Mouse (Mus musculus) frontal cortex, postnatal 14 days (tissue): Measurements from ENCODE around the gene Agbl1.
"Not testable (repeated sequence)": the region's sequence is repeated elsewhere in the genome, so short reads cannot be mapped to it uniquely, and the experiment has no call there.

Experiments
- DNase-seq, 2 experiments: peaks; one replicate each; pipeline ENCODE4 v3.0.0; 2022; ENCODE audit warnings: low spot score in 2 of 2

The Agbl1 gene

DNA sequence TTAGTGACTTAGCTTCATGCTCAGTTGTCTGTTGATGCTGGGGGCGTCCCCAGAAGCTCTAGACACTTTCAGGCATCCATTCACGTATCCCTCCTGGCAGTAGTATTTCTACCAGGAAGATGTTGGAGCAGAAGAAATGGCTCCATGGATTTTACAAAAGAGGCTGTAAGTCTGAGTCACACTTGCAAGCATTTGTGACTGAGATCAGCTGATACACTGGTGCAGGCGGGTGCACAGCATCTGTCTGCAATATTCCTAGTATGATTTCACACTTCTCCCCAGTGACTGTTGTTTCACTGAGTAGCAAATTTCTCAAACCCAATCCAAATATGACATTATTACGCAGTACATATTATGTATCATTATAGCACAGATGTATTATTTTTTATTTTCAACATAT is 332.8 kb downstream of the Agbl1 start:
- DNase-seq, result no peak

DNA sequence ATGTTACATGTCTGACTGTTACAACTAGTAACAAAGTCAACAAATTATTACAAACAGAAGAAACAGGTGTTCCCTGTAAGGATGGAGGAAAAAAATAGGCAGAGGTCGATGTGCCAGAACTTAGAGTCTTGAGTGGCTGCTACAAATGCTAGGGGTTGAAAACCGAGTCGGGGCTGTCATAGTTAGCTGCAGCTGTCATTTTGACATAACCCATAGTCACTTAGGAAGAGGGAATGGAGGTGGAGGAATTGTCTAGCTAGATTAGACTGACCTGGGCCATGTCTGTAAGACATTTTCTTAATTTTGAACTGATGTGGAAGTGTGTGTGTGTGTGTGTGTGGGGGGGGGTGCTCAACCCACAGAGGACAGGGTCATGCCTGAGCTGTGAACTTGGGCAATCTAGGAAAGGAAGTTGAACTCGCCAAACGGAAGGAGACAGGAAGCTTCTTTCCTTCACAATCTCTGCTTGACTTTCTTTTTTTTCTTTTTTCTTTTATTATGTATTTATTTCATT is 364.9 kb downstream of the Agbl1 start:
- no peak for DNase-seq

DNA sequence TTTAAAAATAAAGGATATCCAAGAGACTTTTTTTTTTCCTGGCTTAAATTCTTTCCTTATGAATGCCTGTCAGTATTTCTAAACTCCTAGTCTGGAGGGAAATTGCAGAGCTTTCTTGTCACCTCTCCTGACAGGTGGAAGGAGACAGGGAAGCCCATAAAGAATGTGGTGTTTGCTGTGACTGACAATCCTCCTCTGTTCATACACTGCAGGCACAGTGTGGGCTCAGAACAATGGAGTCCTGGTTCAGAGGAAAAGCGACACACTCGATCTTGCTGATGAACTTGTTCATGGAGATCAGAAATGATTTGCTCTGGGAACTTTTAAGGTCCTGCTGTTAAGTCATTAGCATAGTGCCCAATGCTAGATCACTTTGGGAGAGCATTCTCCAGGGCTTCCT is 368.1 kb downstream of the Agbl1 start:
- no peak for DNase-seq

DNA sequence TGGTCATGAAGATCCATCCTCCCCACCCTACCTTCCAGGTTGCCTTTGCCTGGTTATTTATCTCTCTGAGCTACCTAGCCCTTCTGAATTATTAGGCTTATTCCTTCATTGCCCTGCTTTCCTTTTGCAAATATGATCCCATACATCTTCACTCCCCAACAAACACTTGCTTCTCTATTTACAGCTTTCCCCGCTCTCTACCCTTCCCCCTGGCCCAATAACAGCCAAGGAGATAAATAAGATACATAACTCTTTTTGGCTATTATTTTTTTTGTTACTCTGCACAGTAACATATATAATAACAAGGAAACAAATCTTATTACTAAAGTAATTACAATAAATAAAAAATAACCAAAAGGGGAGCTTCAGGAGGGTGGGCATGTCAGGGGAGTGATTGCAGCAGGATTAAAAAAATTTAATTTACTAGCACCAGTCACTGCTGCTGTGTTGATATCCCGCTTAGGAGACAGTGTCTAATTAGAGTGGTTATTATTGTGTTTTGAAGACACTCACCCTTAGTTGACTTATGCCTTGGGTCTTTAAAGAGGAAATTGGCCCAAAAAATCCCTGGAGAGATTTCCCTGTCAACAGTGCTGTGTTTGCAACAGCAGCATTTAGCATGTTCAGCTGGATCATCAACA is 370.5 kb downstream of the Agbl1 start:
- no peak for DNase-seq

DNA sequence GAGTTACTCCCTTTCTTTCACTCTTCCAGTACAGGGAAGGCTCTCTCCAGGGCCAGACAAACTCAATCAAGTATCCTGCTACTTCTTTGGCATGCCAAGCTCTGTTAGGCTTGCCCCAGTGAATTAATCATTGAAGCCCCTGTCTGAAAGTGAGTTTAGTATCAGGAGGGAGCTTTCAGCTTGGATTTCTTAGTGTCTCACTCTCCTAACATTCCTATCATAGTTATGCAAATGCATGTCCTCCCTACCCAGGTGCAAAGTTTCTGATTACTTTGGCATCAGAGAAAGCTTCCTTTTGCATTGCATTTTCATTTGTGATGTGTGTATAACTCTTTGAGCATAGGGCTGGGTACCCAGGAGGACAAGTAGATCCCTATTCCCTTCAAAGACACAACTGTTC is 399.8 kb downstream of the Agbl1 start:
- DNase-seq, result no peak

DNA sequence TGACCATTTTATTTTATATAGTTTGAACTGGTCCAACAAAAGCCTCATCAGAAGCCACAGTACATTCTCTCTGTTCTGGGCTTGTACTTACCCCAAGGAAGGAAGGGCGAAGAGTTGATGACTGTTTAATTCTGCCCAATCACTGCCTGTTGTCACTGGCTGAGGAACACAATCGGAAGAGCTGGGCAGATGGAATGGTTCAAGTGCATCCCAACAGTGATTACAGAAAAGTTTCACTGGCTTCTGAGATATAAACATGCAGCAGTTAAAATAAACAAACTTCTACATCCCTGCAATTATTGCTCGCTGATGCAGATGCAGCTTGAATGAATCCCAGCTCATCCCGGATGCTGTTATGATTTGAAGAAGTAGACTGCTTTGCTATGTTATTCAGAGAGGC is 421.3 kb downstream of the Agbl1 start:
- no peak for DNase-seq

DNA sequence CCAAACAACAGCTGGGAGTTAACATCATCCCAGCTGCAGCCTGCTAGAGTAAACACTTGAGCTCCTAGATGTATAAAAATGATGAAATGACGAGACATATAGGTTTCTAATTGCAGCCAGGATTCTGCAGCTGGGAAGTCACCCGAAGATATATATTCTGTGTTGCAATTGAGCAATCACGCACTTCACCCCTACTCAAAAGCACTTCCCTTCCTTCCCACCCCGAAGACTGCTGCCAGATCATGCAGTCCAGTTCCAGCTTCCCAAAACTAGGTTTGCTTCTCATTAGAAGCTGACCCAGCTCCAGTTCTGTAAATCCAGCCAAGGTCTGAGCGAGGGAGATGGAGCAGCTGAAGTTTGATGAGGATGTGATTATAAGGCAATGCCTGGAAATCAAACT is 431.4 kb downstream of the Agbl1 start:
- no peak for DNase-seq

DNA sequence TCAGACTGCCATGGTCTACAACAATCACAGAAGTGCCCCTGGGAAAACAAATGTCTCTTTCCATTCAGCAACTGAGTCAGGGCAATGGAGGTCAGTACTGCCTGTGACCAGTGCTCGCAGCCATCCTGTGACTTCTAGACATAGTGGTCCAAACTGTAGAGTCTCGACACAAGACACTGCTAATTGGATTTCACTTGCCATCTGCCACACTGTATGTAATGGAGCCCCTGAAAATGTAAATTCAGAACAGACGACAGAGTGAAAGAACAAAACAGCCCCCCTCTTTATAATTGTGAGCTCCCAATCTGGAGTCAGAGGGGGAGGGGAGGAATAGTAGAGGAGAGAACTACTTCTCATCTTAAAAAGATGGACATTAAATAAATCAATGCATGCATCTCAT is 445.2 kb downstream of the Agbl1 start:
- DNase-seq, result no peak

DNA sequence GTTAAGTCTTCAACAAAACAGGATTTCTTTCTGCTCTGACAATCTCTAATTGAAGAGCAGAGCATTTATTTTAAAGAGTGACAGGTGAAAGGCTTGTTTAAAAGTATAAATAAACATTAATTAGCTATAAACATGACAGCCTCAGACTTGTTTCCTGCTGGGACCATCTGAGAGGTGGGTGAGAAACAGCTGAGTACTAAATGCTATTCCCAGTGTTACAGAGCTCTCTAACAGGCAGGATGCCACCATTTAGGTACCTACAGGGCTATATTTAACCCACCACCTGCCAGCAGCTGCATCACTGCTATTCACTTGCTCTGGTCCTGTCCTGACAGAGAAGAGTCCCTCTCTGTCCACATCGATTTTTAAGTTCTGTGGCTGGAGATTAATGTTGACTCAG is 471.5 kb downstream of the Agbl1 start:
- DNase-seq, result no peak

DNA sequence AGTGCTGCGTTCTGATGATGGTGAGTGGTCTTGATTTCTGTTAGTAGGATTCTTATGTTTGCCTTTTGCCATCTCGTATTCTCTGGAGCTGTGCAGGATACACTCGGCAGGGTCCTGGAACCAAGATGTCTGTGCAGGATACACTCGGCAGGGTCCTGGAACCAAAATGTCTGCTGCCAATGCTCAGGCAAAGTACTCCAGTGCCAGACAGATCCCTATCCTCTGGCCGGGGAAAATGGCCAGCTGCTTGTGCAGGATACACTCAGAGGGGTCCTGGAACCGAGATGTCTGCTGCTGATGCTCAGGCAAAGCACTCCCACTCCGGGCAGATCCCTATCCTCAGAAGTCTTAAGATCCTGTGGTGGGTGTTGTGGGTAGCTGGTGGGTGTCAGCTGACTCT is 502.5 kb downstream of the Agbl1 start:
- not testable (repeated sequence) for DNase-seq

DNA sequence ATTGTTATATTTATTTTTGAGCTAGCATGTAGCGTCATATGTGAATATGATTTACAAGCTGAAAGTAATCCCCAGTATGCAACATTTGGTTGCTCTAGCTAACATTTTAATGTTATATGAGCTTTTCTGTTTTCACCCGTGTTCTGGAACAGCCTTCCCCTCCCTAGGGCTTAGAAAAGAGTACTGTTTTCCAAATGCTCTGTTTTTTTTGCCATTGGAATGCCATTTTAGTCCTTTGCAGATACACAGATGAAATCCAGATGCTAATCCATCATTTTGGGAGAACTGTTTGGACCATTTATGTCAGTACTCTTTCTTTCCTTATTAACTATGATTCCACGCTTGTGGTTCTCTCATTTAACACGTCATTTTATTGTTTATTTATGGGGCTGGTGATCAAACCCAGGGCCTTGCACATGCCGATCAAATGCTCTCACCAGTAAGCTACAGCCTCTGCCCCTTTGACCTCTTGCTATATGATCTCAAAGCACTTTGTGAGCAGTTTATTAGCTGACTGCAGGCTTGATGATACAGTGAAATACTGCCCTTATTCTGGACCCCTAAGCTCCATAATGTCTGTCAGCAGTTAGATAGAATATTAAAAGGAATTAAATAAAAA is 547.7 kb downstream of the Agbl1 start:
- no peak for DNase-seq

DNA sequence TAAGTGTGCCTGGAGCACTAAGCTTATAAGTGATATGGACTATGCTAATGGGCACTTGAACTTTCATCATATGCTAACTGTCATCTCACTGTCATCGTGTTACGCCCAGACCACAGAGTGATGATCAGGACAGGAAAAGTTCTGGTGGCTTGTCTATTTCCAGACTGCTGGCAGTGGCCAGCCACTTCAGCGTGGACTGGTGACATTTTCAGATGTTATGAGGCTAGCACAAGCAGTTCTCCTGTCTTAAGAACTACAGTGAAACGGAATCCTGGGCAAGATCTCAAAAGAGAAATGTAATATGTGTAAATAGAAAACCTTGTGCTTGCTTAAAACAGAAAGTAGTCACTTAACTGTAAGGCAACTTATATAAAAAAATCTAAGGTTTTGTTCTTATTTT is 550.8 kb downstream of the Agbl1 start:
- no peak for DNase-seq

DNA sequence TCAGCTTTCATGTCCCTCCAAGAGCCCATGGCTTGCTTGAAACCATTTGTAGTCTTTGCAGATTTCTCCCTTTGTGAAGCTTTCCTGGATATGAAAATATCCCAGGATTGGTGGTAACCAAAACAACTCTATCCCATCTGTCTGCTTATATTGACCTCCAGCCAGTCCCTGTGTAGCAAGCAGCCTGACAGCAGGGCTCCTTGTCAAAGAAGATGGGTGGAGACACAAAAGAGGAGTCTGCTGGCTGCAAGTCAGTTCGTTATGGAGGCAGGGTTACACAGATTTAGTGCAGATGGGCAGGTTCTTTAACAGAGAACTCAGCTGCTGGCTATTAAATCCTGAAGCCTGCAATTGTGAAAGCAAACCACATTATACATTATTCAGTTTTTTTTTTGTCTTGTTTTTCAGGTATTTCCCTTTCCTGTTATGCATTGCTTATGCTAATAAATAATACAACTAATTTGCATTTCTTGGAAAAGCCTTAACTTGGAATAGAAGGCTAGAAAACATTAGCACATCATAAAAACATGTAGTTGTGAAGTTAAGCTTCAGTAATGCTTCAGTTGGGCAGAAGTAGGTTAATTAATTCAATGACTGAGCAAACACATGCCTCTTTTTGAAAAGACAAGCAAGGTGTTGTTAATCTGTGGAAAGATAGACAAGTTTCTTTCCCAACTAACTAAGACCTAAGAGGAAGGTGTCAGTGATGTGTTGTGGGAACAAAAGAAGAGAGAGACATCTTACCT is 559.0 kb downstream of the Agbl1 start:
- no peak for DNase-seq

DNA sequence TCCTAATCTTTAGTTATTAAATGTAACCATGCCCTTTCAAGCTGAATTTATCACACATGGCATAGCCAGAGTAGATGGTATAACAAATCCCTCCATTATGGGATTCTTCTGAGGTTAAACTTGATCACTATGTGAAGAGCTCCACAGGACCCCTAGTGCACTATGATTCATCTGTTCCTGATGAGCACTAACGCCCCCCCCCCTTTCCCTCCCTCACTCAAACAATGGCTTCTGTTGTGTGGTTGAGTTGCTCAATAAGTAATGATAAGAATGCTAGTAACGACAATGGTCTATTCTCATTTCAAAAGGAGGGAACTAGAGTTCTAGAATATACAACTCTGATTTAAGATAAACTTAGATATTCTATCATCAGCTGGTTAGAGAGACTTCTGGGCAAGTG is 560.4 kb downstream of the Agbl1 start:
- no peak for DNase-seq

DNA sequence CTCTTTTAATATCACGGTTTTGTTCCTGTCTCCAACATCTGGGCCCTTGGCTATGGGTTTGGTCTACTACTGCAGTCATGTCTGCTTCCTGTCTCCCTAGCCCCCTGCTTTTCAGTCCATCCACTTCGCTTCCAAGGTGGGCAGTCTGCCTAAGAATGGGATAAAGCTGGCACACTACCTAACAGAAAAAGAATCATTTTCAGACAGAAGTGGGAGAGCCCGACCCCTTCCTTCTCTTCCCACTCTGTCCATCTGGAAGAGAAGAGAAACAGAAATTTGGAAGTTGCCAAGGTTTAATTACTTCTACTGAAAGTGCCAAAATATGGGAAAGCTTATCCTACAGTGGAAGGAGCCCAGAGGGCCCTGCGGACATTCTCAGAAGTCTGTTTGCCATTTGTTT is 561.6 kb downstream of the Agbl1 start:
- no peak for DNase-seq

DNA sequence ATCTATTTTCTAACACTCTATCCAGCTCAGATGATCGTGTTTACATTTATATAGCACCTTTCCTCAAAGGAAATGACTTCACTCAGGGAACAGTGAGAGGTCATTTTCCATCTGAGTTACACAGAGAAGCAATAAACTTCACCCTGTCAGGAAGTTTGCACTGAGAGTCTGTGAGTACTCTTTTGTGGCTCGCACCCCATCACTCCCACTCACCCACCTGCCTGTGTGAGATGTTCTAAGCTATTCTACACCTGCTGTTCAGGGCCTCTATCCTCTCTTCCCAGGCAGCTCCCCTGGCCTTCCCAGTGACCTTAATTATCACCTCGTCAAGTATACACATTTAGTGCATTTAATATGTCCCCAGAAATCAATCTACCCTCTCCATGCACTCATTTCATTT is 580.3 kb downstream of the Agbl1 start:
- DNase-seq, result no peak

DNA sequence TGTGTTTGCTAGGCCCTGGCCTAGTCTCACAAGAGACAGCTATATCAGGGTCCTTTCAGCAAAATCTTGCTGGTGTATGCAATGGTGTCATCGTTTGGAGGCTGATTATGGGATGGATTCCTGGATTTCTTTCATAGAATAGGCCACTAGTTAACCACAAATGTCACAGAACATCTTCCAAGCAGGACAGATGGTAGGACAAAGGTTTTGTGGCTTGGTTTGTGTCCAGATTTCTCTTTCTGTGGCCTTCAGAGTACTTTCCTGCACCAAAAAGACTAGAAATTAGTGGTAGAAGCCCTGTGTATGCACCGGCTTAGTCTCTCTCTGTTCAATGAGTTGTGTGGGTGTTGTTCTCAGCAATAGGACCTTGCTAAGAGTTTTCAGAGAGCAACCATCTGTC is 590.9 kb downstream of the Agbl1 start:
- DNase-seq, result no peak

DNA sequence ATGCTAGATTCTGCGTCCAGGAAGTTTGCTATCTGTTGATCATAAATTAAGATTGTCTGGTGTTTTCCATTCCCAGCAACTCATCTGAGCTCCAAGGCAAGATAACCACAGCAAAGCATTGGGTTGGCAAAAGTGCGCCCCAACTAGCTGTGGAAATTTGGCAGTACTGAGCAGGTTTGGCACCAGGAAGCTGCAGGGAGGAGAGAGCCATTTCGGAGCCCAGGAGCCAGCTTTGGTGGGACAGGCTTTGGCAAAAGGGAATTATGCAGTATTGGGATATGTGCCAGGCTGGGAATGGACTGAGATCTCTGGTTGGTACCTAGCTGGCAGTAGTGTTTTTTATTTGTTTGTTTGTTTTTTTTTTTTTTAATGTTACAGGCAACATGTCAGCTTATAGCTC is 612.5 kb downstream of the Agbl1 start:
- DNase-seq, result no peak

DNA sequence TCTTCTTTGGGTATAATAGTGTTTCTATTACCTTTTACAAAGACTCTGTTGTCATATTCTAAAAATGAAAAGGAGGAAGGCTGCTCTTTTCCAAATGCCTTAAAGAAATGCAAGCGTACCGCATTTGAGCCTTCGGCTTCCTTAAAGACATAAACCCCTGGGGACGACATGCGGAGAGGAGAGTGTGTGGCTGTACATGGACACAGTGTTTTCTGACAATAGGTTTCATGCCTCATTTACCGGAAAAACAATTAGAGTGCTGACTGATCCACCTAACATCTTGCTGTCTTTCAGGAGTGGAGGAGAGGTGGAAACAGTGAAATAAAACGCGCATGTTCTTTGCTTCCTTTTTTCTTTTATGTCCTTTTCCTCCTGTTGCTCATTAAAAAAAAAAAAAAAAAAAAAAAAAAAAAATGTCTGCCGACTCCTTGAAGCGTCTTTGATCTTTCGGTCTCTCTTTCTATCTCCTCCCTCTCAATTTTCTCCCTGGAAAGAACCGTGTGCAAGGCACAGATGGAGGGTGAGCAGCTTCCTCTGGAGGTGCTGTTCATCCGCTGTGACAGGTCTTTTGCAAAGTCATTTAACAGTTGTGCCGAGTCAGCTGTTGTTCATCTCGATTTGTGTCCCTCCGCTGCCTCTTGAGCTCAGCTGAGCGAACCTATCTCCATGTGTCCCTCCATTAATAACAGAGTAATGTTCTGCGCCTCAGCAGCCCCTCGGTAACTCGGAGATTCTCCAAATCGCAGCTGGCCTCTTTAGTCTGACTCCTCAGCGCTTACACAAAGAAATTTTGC is 659.9 kb downstream of the Agbl1 start:
- peak in 1 of 2 experiments; percentile 6 for DNase-seq

DNA sequence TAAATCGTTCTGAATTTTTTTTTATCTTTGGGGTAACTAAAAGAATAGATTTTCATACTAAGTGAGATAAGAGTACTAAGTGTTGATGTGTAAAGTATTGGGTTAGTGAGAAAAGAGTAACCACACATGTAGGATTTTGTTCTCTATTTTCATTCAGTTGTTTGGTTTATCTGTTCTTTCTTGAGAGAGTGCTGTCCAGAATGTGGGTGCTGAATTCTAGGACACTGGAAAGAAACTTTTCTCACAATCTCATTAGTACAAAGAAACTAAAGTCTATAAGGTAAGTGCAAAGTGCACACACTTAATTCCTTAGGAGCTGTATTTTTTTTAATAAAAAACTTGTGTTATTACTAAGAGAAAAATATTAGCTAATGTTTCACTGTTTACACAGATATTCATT is 674.4 kb downstream of the Agbl1 start:
- no peak for DNase-seq

DNA sequence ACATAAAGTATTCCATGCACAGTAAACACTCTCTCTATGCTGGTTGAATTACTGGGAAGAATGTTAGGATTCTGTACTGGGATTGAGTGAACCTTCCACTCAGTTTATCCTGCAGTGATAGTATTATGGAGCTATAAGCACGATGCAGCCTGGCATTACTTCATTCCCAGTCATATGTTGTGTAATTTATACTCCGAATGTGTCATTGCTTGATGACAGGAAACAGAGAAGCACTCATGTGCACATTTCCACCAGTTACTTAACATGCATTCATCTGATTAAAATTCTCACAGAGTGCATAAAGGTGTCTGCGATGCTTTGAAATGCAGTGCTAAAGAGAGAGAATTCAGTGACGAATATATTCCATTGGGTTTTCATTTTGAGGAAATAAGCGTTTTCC is 682.0 kb downstream of the Agbl1 start:
- DNase-seq, result no peak

DNA sequence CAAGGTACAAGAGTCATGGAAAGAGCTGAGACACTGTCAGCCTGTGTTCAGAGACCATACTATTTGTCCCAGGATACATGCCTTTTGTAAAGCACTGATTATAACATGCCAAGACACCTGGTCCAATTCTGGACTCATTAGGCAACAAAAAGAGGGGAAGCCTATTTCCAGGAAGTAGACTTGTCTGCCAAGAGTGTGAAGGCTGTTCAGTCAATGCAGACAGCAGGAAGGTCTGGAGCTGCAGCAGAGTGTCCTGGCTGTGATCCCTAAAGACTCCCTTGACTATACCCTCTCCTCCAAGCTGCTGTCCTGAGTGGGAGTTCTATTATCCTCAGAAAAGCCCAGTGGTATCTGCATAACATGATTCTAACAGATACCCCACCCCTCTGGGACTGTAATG is 689.2 kb downstream of the Agbl1 start:
- DNase-seq, result no peak
